25 mouse cellular contexts compared by ENCODE assay signal in genomic region chr17:70916089-70916750, GRCm38 (mm10).
DNase-seq lines count a peak whose midpoint lies in the region; ATAC-seq lines count a peak whose summit lies in the region.
"Had no signal": no experiment of that assay in that cellular context is flagged by ENCODE, and none has a peak within 500 bp of the region (broad histone marks: within the 10 kb centered on the region; RNA-seq: fewer than 3 reads in every experiment).

No protein-coding gene starts in this region.

- ATAC-seq in megakaryocyte, adult 5-6 weeks (ENCODE audit: poor library complexity, severe bottlenecking) = peak; percentile 57
- ATAC-seq: activated CD4-positive, CD25-positive, alpha-beta regulatory T cell, adult 4 months; forebrain, embryonic 15.5 days; intestine, postnatal 0 days; liver, embryonic 12.5 days; liver, postnatal 0 days; midbrain, embryonic 15.5 days had no signal

- peak; percentile 83 for DNase-seq in heart, adult 11 months
- no peak for DNase-seq in heart, adult 8-10 months (ENCODE audit: low spot score)
- peak; percentile 12 for DNase-seq in thymus, postnatal 25 days
- DNase-seq in thymus, postnatal 10 days (ENCODE audit: low spot score in 2 of 2) = no peak
- no peak for DNase-seq in cerebellum, adult 11 months
- DNase-seq in gastrocnemius, adult 8-10 months (ENCODE audit: low spot score in 2 of 2) = no peak
- DNase-seq in layer of hippocampus, adult 9-10 months (ENCODE audit: low spot score) = no peak
- DNase-seq: adrenal gland, adult 8-10 months; cerebellum, adult 9-10 months; cerebellum, postnatal 36 days; embryo, embryonic 11 days; gastrocnemius, adult 2 months; heart, postnatal 4 days; kidney, postnatal 25 days; layer of hippocampus, postnatal 36 days; left cerebral cortex, postnatal 4 days; liver, postnatal 0 days; lung, postnatal 36 days; right cerebral cortex, postnatal 14 days had no signal

Comparison
In these comparisons a context has a peak if more than half of its experiments do, and no peak if none do; other contexts are left out.
1. DNase-seq: peak in heart, adult 11 months (single experiment) and thymus, postnatal 25 days (single experiment); none in heart, adult 8-10 months (single experiment), thymus, postnatal 10 days (0 of 2), cerebellum, adult 11 months (single experiment), gastrocnemius, adult 8-10 months (0 of 2) and layer of hippocampus, adult 9-10 months (single experiment).